Mouse (Mus musculus) embryonic fibroblast, embryonic 13.5 days (primary cell): Measurements from ENCODE around the gene Ssr4. TPM values are rescaled to one million over a fixed set of nuclear protein-coding genes. Genes with fewer than 3 reads are reported as not detected.
A peak's percentile ranks its signal among the peaks of the same experiment; 100 is the strongest.

Experiments used
- H3K27ac ChIP-seq: 2 replicates; pipeline ENCODE4 v1.5.1; 2012; ENCODE audit warnings: low read length, control low read depth, inconsistent platforms; ENCODE audit not compliant: insufficient read depth
- H3K4me1 ChIP-seq: 2 replicates; pipeline ENCODE4 v1.6.1; 2011; ENCODE audit warnings: low read length; ENCODE audit not compliant: control insufficient read depth, insufficient read depth
- H3K4me3 ChIP-seq: 2 replicates; pipeline ENCODE4 v1.5.1; 2011; ENCODE audit warnings: mild to moderate bottlenecking, control low read depth, low read length; ENCODE audit not compliant: insufficient read depth
- CTCF ChIP-seq: IDR thresholded peaks from 2 replicates; pipeline ENCODE4 v1.5.1; 2011; ENCODE audit warnings: mild to moderate bottlenecking, control low read depth, low read length, moderate library complexity, borderline replicate concordance; ENCODE audit not compliant: insufficient read depth
- POLR2A ChIP-seq: IDR thresholded peaks from 2 replicates; pipeline ENCODE4 v1.6.1; 2011; ENCODE audit warnings: low read depth, mild to moderate bottlenecking, control low read depth, low read length, moderate library complexity
- polyA plus RNA-seq: library from polyadenylated mRNA; stranded (reverse); fragments of >200 nt; gene quantifications from 2 replicates; pipeline ENCODE4 v1.2.4, GENCODE M21; 2011; ENCODE audit warnings: low read depth; ENCODE audit not compliant: missing spikeins, insufficient read length

Ssr4 gene
- polyA plus RNA-seq, 1 experiment = 288 TPM

DNA sequence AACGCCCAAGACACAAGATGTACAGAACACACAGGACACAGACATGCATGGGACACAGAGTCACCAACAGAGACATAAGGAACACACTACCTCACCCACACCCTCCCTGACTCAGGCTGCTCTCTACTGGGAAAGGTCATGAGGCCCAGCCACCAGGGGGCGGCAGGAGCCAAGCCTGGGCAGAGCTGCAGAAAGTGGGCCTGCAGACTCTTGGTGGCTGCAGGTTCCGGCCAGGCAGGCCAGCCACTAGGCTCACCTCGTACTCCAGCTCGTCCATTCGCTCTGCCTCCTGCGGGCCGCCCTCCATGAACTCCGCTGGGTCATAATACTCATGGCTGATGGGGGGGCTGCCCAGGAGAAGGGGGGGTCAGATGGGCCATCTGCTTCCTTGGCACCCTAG is 11.7 kb downstream of the Ssr4 start:
- no peak overlapping the region for H3K4me3 ChIP-seq
- H3K27ac ChIP-seq = no peak overlapping the region
- no peak for TF ChIP-seq POLR2A
- TF ChIP-seq CTCF = peak; percentile 67
- H3K4me1 ChIP-seq = no peaks in the 10 kb centered on the region

- no peaks in the 10 kb centered on the region for H3K4me1 ChIP-seq
- TF ChIP-seq CTCF = no peak
- no peak for TF ChIP-seq POLR2A
- H3K4me3 ChIP-seq = no peak overlapping the region
- no peak overlapping the region for H3K27ac ChIP-seq
These were observed 19.0 kb downstream of the Ssr4 start for GRCm38 (mm10) chrX:73805814-73806213.

DNA sequence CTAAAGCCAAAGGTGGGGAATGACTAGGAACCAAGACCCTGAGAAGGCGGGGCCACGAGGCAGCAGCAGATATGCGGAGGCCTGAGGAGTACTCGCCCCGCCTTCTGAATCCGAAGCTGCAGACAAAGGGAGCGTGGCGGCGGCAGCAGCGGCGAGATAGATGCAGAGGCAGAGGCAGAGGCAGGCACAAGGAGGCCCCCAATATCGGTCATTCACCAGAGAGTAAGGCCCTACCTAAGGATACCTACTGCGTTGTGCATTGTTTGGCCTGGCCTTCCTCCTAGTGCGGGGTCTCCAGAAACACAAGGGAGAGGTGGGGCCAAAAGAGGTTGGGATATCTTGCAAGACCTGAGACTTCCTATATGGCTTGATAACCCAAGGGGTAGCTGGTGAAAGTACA is 28.2 kb downstream of the Ssr4 start:
- H3K4me3 ChIP-seq = no peak overlapping the region
- H3K27ac ChIP-seq = no peak overlapping the region
- no peaks in the 10 kb centered on the region for H3K4me1 ChIP-seq
- no peak for TF ChIP-seq CTCF
- TF ChIP-seq POLR2A = no peak

GRCm38 (mm10) chrX:73816596-73817314 is 29.9 kb downstream of the Ssr4 start:
- TF ChIP-seq CTCF = no peak
- no peak for TF ChIP-seq POLR2A
- H3K4me3 ChIP-seq = no peak overlapping the region
- H3K4me1 ChIP-seq = no peaks in the 10 kb centered on the region
- H3K27ac ChIP-seq = no peak overlapping the region

- H3K27ac ChIP-seq = no peak overlapping the region
- H3K4me3 ChIP-seq = peak overlapping the region; percentile 59
- no peak for TF ChIP-seq POLR2A
- TF ChIP-seq CTCF = no peak
- no peaks in the 10 kb centered on the region for H3K4me1 ChIP-seq
These were observed 36.9 kb downstream of the Ssr4 start for GRCm38 (mm10) chrX:73823747-73824146.

- H3K27ac ChIP-seq = no peak within 1 kb of the TSS
- TF ChIP-seq CTCF = no peak
- TF ChIP-seq POLR2A = peak; percentile 35; the same call in 1 of the 2 replicates
- H3K4me1 ChIP-seq = no peaks in the 10 kb centered on the region
- H3K4me3 ChIP-seq = peak within 1 kb of the TSS; percentile 59
These were observed 37.6 kb downstream of the Ssr4 start, which contains the start of gene Pdzd4 for GRCm38 (mm10) chrX:73824185-73825151. Pdzd4 (minus strand) TSS chrX:73824969.

- no peak for TF ChIP-seq CTCF
- TF ChIP-seq POLR2A = no peak
- no peaks in the 10 kb centered on the region for H3K4me1 ChIP-seq
- H3K27ac ChIP-seq = no peak overlapping the region
- H3K4me3 ChIP-seq = no peak overlapping the region
These were observed 48.9 kb downstream of the Ssr4 start for GRCm38 (mm10) chrX:73835731-73836130.

- Histone ChIP-seq H3K4me3 (no peak overlapping the region), H3K27ac (no peak overlapping the region), H3K4me1 (no peaks in the 10 kb centered on the region)
- TF ChIP-seq POLR2A (no peak), CTCF (no peak)
These were observed 49.9 kb downstream of the Ssr4 start for GRCm38 (mm10) chrX:73836691-73837090.

Other genes starting within 250 kb of the Ssr4 start
- 4.3 and 5.3 TPM in 2 replicates for gene Dusp9, start 147.6 kb upstream of the Ssr4 start, polyA plus RNA-seq
- gene Pnck, start 126.9 kb upstream of the Ssr4 start, polyA plus RNA-seq = 3.2 and 4.3 TPM in 2 replicates
- 105 and 113 TPM in 2 replicates for gene Slc6a8, start 113.9 kb upstream of the Ssr4 start, polyA plus RNA-seq
- 207 and 261 TPM in 2 replicates for gene Bcap31, start 70.9 kb upstream of the Ssr4 start, polyA plus RNA-seq
- 12.3 and 14.7 TPM in 2 replicates for gene Abcd1, start 70.4 kb upstream of the Ssr4 start, polyA plus RNA-seq
- 0.25 TPM in 1 of 2 replicates, not detected in the other for gene Plxnb3, start 29.9 kb upstream of the Ssr4 start, polyA plus RNA-seq
- not detected in 2 replicates for gene Srpk3, start 12.6 kb upstream of the Ssr4 start, polyA plus RNA-seq
- gene Idh3g, start 131 bp upstream of the Ssr4 start, polyA plus RNA-seq = 94.8 and 115 TPM in 2 replicates
- gene Pdzd4, start 37.9 kb downstream of the Ssr4 start, polyA plus RNA-seq = 5.6 and 8.9 TPM in 2 replicates
- not detected in 2 replicates for gene Avpr2, start 105.1 kb downstream of the Ssr4 start, polyA plus RNA-seq
- 0.27 and 1.3 TPM in 2 replicates for gene L1cam, start 109.1 kb downstream of the Ssr4 start, polyA plus RNA-seq
- gene Arhgap4, start 134.8 kb downstream of the Ssr4 start, polyA plus RNA-seq = 0.40 and 0.72 TPM in 2 replicates
- gene Naa10, start 134.9 kb downstream of the Ssr4 start, polyA plus RNA-seq = 42.7 and 45.4 TPM in 2 replicates
- 31.4 and 42.9 TPM in 2 replicates for gene Renbp, start 143.8 kb downstream of the Ssr4 start, polyA plus RNA-seq
- gene Hcfc1, start 179.3 kb downstream of the Ssr4 start, polyA plus RNA-seq = 61.4 and 65.6 TPM in 2 replicates
- gene Irak1, start 236.9 kb downstream of the Ssr4 start, polyA plus RNA-seq = 61.2 and 68.2 TPM in 2 replicates